Mouse (Mus musculus) hindbrain, embryonic 15.5 days (tissue): ENCODE measurements around the gene Actbl2. TPM values are rescaled to one million over a fixed set of nuclear protein-coding genes. Genes with fewer than 3 reads are reported as not detected.

Experiments used
- ATAC-seq: fragments of 200-750 bp; cut with Nextera tagmentation; 2 replicates; pipeline ENCODE4 v1.8.0; 2017; ENCODE audit warnings: low read depth, moderate number of reproducible peaks, moderate TSS enrichment; ENCODE audit not compliant: low FRiP score
- H3K27ac ChIP-seq: fragments of 300-500 bp; sonication (generic); replicated peaks from 2 replicates; pipeline ENCODE4 v1.5.1; 2015; ENCODE audit warnings: mild to moderate bottlenecking, inconsistent platforms
- H3K27me3 ChIP-seq: fragments of 300-500 bp; sonication (generic); 2 replicates; pipeline ENCODE4 v1.6.1; 2015; ENCODE audit warnings: control low read depth, inconsistent platforms
- H3K36me3 ChIP-seq: fragments of 300-500 bp; sonication (generic); 2 replicates; pipeline ENCODE4 v1.6.1; 2015; ENCODE audit warnings: control low read depth, inconsistent platforms
- H3K4me1 ChIP-seq: fragments of 300-500 bp; sonication (generic); replicated peaks from 2 replicates; pipeline ENCODE4 v1.6.1; 2015; ENCODE audit warnings: control low read depth, inconsistent platforms
- H3K4me2 ChIP-seq: fragments of 300-500 bp; sonication (generic); 2 replicates; pipeline ENCODE4 v1.6.1; 2015; ENCODE audit warnings: moderate library complexity, mild to moderate bottlenecking, inconsistent platforms
- H3K4me3 ChIP-seq: fragments of 300-500 bp; sonication (generic); 2 replicates; pipeline ENCODE4 v1.5.1; 2015; ENCODE audit warnings: mild to moderate bottlenecking, inconsistent platforms
- H3K9ac ChIP-seq: fragments of 300-500 bp; sonication (generic); 2 replicates; pipeline ENCODE4 v1.6.1; 2015; ENCODE audit warnings: inconsistent platforms
- H3K9me3 ChIP-seq: fragments of 300-500 bp; sonication (generic); 2 replicates; pipeline ENCODE4 v1.6.1; 2016; ENCODE audit warnings: control low read depth, inconsistent platforms
- WGBS: fragments of 180-500 bp; shearing (Covaris S2); methylation state at CpG from one replicate; pipeline ENCODE4 v1.1.7; 2015; 5-methylcytosine and 5-hydroxymethylcytosine counted together
- polyA plus RNA-seq: library from polyadenylated mRNA; unstranded; fragments of >200 nt; fragmentation: Nextera tagmentation; extraction: Ambion mirVana; gene quantifications from 2 replicates; pipeline ENCODE4 v1.2.1, GENCODE M21; 2015

Gene Actbl2
- polyA plus RNA-seq, 1 experiment from 2014 or later, result not detected

GRCm38 (mm10) chr13:111286461-111287385, 31.9 kb downstream of the Actbl2 start:
- 0 out of 2 replicates have a peak, but pooled peaks cover 3% of the 10 kb centered on the region for H3K4me1 ChIP-seq
- no peak overlapping the region for H3K9ac ChIP-seq
- H3K27me3 ChIP-seq, result no peaks in the 10 kb centered on the region
- no peak overlapping the region for H3K4me2 ChIP-seq
- no peak overlapping the region for H3K4me3 ChIP-seq
- H3K27ac ChIP-seq, result no peak overlapping the region
- ATAC-seq, result no peak
- no peaks in the 10 kb centered on the region for H3K9me3 ChIP-seq
- no peaks in the 10 kb centered on the region for H3K36me3 ChIP-seq
- 85% methylated on average over 10 of the region's 10 CpGs for WGBS

GRCm38 (mm10) chr13:111291161-111291957, 36.5 kb downstream of the Actbl2 start:
- H3K4me2 ChIP-seq, result no peak overlapping the region
- H3K9me3 ChIP-seq, result no peaks in the 10 kb centered on the region
- no peaks in the 10 kb centered on the region for H3K36me3 ChIP-seq
- no peak for ATAC-seq
- no peaks in the 10 kb centered on the region for H3K27me3 ChIP-seq
- no peak overlapping the region for H3K9ac ChIP-seq
- WGBS, result 74% methylated on average over 17 of the region's 17 CpGs
- H3K27ac ChIP-seq, result peak overlapping the region; percentile 60
- 0 out of 2 replicates have a peak, but pooled peaks cover 4% of the 10 kb centered on the region for H3K4me1 ChIP-seq
- H3K4me3 ChIP-seq, result no peak overlapping the region

GRCm38 (mm10) chr13:111291958-111292493, 37.2 kb downstream of the Actbl2 start:
- Histone ChIP-seq H3K27me3 (no peaks in the 10 kb centered on the region), H3K9ac (no peak overlapping the region), H3K4me3 (no peak overlapping the region), H3K9me3 (no peaks in the 10 kb centered on the region), H3K27ac (peak overlapping the region; percentile 60), H3K4me1 (0 out of 2 replicates have a peak, but pooled peaks cover 4% of the 10 kb centered on the region), H3K4me2 (no peak overlapping the region), H3K36me3 (no peaks in the 10 kb centered on the region)
- 42% methylated on average over 7 of the region's 7 CpGs for WGBS
- peak; percentile 85 for ATAC-seq

- 0 out of 2 replicates have a peak, but pooled peaks cover 4% of the 10 kb centered on the region for H3K4me1 ChIP-seq
- 98% methylated on average over 2 of the region's 2 CpGs for WGBS
These were observed 38.7 kb downstream of the Actbl2 start for GRCm38 (mm10) chr13:111293478-111293877.

GRCm38 (mm10) chr13:111294965-111295494, 40.2 kb downstream of the Actbl2 start:
- no peak overlapping the region for H3K27ac ChIP-seq
- H3K27me3 ChIP-seq, result no peaks in the 10 kb centered on the region
- H3K4me3 ChIP-seq, result no peak overlapping the region
- 82% methylated on average over 4 of the region's 4 CpGs for WGBS
- no peak overlapping the region for H3K9ac ChIP-seq
- 0 out of 2 replicates have a peak, but pooled peaks cover 4% of the 10 kb centered on the region for H3K4me1 ChIP-seq
- no peak for ATAC-seq
- no peaks in the 10 kb centered on the region for H3K9me3 ChIP-seq
- H3K4me2 ChIP-seq, result no peak overlapping the region
- no peaks in the 10 kb centered on the region for H3K36me3 ChIP-seq

More at GRCm38 (mm10) chr13:111293478-111293877, 38.7 kb downstream of the Actbl2 start:
- H3K36me3 ChIP-seq, result no peaks in the 10 kb centered on the region
- H3K9me3 ChIP-seq, result no peaks in the 10 kb centered on the region
- no peaks in the 10 kb centered on the region for H3K27me3 ChIP-seq
- H3K27ac ChIP-seq, result no peak overlapping the region
- ATAC-seq, result no peak
- no peak overlapping the region for H3K9ac ChIP-seq
- H3K4me2 ChIP-seq, result no peak overlapping the region
- H3K4me3 ChIP-seq, result no peak overlapping the region

- Histone ChIP-seq H3K27me3 (no peaks in the 10 kb centered on the region), H3K4me3 (no peak overlapping the region), H3K4me1 (0 out of 2 replicates have a peak, but pooled peaks cover 4% of the 10 kb centered on the region), H3K9ac (no peak overlapping the region), H3K36me3 (no peaks in the 10 kb centered on the region), H3K27ac (no peak overlapping the region), H3K9me3 (no peaks in the 10 kb centered on the region), H3K4me2 (no peak overlapping the region)
- 77% methylated on average over 5 of the region's 5 CpGs for WGBS
- ATAC-seq, result no peak
These were observed 41.2 kb downstream of the Actbl2 start for GRCm38 (mm10) chr13:111296029-111296428.

GRCm38 (mm10) chr13:111297614-111298013, 42.8 kb downstream of the Actbl2 start:
- Histone ChIP-seq H3K36me3 (no peaks in the 10 kb centered on the region), H3K4me2 (no peak overlapping the region), H3K27ac (no peak overlapping the region), H3K4me3 (no peak overlapping the region), H3K9ac (no peak overlapping the region), H3K9me3 (no peaks in the 10 kb centered on the region), H3K27me3 (no peaks in the 10 kb centered on the region), H3K4me1 (no peaks in the 10 kb centered on the region)
- ATAC-seq, result no peak
- WGBS, result 89% methylated on average over 6 of the region's 6 CpGs

- no peak overlapping the region for H3K4me2 ChIP-seq
- no peaks in the 10 kb centered on the region for H3K36me3 ChIP-seq
- H3K27ac ChIP-seq, result no peak overlapping the region
- no peak overlapping the region for H3K9ac ChIP-seq
- H3K9me3 ChIP-seq, result no peaks in the 10 kb centered on the region
- 85% methylated on average over 8 of the region's 8 CpGs for WGBS
- H3K4me3 ChIP-seq, result no peak overlapping the region
- H3K27me3 ChIP-seq, result no peaks in the 10 kb centered on the region
- no peaks in the 10 kb centered on the region for H3K4me1 ChIP-seq
- ATAC-seq, result no peak
These were observed 44.4 kb downstream of the Actbl2 start for GRCm38 (mm10) chr13:111299145-111299713.

GRCm38 (mm10) chr13:111300846-111301245, 46.0 kb downstream of the Actbl2 start:
- Histone ChIP-seq H3K27me3 (no peaks in the 10 kb centered on the region), H3K9me3 (no peaks in the 10 kb centered on the region), H3K36me3 (no peaks in the 10 kb centered on the region), H3K4me3 (no peak overlapping the region), H3K27ac (no peak overlapping the region), H3K4me1 (no peaks in the 10 kb centered on the region), H3K9ac (no peak overlapping the region), H3K4me2 (no peak overlapping the region)
- no peak for ATAC-seq
- WGBS, result 87% methylated on average over 3 of the region's 3 CpGs

- Histone ChIP-seq H3K4me1 (no peaks in the 10 kb centered on the region), H3K4me3 (no peak overlapping the region), H3K27me3 (no peaks in the 10 kb centered on the region), H3K36me3 (no peaks in the 10 kb centered on the region), H3K9ac (no peak overlapping the region), H3K4me2 (no peak overlapping the region), H3K27ac (no peak overlapping the region), H3K9me3 (no peaks in the 10 kb centered on the region)
- no peak for ATAC-seq
- WGBS, result 78% methylated on average over 2 of the region's 2 CpGs
These were observed 46.6 kb downstream of the Actbl2 start for GRCm38 (mm10) chr13:111301431-111301830.

GRCm38 (mm10) chr13:111304194-111304593, 49.4 kb downstream of the Actbl2 start:
- Histone ChIP-seq H3K4me1 (no peaks in the 10 kb centered on the region), H3K9me3 (no peaks in the 10 kb centered on the region), H3K4me3 (no peak overlapping the region), H3K36me3 (no peaks in the 10 kb centered on the region), H3K9ac (no peak overlapping the region), H3K27me3 (no peaks in the 10 kb centered on the region), H3K4me2 (no peak overlapping the region), H3K27ac (no peak overlapping the region)
- WGBS, result 71% methylated on average over 2 of the region's 2 CpGs
- ATAC-seq, result no peak
